Mouse (Mus musculus): Measurements from ENCODE around the gene Ifit3. TPM values are rescaled to one million over a fixed set of nuclear protein-coding genes. Genes with fewer than 3 reads are reported as not detected.

Gene Ifit3
- total RNA-seq (2023; ENCODE audit: inconsistent age): 7.4 to 28.4 TPM (median 16.9 TPM) in 4 replicates

GRCm38 (mm10) chr19:34583126-34583766 is at the start of gene Ifit3:
Ifit3 (plus strand) TSS chr19:34583531.

GRCm38 (mm10) chr19:34550534-34551223 is 32.7 kb upstream of the Ifit3 start, which contains the start of gene Ifit2:
Ifit2 (plus strand) TSS chr19:34550694.

GRCm38 (mm10) chr19:34601888-34602287 is 18.6 kb downstream of the Ifit3 start, which contains the start of gene Ifit1bl1:
Ifit1bl1 (minus strand) TSS chr19:34601956.

GRCm38 (mm10) chr19:34607237-34608051 is 24.1 kb downstream of the Ifit3 start, which contains the start of gene Ifit3b:
Ifit3b (plus strand) TSS chr19:34607970.

Other genes with a start within 250 kb of the Ifit3 start
- gene Ch25h, start 108.4 kb upstream of the Ifit3 start, total RNA-seq (2023; ENCODE audit: inconsistent age): not detected in 4 replicates
- gene Lipa, start 56.1 kb upstream of the Ifit3 start, total RNA-seq (2023; ENCODE audit: inconsistent age): 44.1 to 51.9 TPM (median 46.9 TPM) in 4 replicates
- 5.4 to 12.0 TPM (median 8.6 TPM) in 4 replicates for gene Ifit2, start 32.8 kb upstream of the Ifit3 start, total RNA-seq (2023; ENCODE audit: inconsistent age)
- gene Ifit1bl1, start 18.4 kb downstream of the Ifit3 start, total RNA-seq (2023; ENCODE audit: inconsistent age): 2.3 to 6.1 TPM (median 3.9 TPM) in 4 replicates
- 2.7 to 7.4 TPM (median 5.3 TPM) in 4 replicates for gene Ifit3b, start 24.4 kb downstream of the Ifit3 start, total RNA-seq (2023; ENCODE audit: inconsistent age)
- 0.15 to 0.19 TPM in 2 of 4 replicates, not detected in the others for gene Ifit1bl2, start 57.2 kb downstream of the Ifit3 start, total RNA-seq (2023; ENCODE audit: inconsistent age)
- gene Ifit1, start 57.3 kb downstream of the Ifit3 start, total RNA-seq (2023; ENCODE audit: inconsistent age): 1.9 to 7.6 TPM (median 3.3 TPM) in 4 replicates
- not detected in 4 replicates for gene Slc16a12, start 163.8 kb downstream of the Ifit3 start, total RNA-seq (2023; ENCODE audit: inconsistent age)